Mouse (Mus musculus): Measurements from ENCODE around the gene Dync1li2. TPM values are rescaled to one million over a fixed set of nuclear protein-coding genes. Genes with fewer than 3 reads are reported as not detected.

Gene Dync1li2
- total and polyA plus RNA-seq, 2 experiments = 6.3 to 15.4 TPM

DNA sequence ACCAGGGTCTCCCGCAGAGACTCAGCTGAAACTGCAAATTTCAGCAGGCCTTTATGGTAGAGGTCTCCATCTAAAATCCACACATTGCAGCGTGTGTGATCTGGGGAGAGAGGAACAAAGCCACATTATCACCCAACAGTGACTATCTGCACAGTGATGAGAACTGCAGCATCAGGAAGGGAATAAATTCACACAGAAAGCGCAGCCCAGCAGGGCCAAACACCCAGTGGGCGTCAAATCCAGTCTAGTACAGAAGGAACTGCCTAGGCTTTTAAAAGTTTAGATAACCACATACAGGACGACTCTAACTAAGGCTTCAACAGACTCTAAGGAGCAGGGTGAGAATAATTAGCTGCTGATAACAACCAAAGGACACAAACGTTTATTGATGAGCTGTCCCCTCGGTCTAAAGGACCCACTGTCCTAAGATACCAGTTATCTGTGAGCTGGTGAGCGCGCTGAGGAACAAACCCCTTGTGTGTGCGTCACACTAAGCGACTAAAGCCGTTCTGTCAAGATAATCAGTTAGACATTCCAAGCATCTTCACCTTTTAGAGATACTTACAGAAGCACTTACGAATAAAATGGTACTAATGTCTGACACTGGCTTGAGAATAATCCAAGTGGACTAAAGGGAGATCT, 5.2 kb downstream of the Dync1li2 start:
- 92% methylated on average over 13 of the region's 13 CpGs for WGBS
- H3K9ac ChIP-seq (ENCODE audit: low read depth, low read length) = no peak overlapping the region
- no peak overlapping the region for H3K27ac ChIP-seq (replicated peaks; ENCODE audit: insufficient read depth, low read depth, low read length)
- TF ChIP-seq CTCF (IDR thresholded peaks at IDR 0.05; ENCODE audit: low read depth, low read length) = no peak
- no peak for TF ChIP-seq POLR2A (IDR thresholded peaks at IDR 0.05; ENCODE audit: extremely low read depth, insufficient read depth, low read length)
- peaks cover 32% of the 10 kb centered on the region for H3K36me3 ChIP-seq (ENCODE audit: control insufficient read depth, insufficient read depth, low read length)
- H3K4me3 ChIP-seq (ENCODE audit: insufficient read depth, low read depth, low read length) = no peak overlapping the region
- no peaks in the 10 kb centered on the region for H3K27me3 ChIP-seq (ENCODE audit: control insufficient read depth, insufficient read depth, low read length)
- H3K79me2 ChIP-seq (ENCODE audit: control insufficient read depth, insufficient read depth, low read length) = peaks cover 17% of the 10 kb centered on the region; the same call in 1 of the 2 replicates
- peaks cover 13% of the 10 kb centered on the region for H3K4me1 ChIP-seq (ENCODE audit: control insufficient read depth, insufficient read depth, low read length)
- no peak for DNase-seq (ENCODE audit: extremely low read depth, low read depth, low spot score)

DNA sequence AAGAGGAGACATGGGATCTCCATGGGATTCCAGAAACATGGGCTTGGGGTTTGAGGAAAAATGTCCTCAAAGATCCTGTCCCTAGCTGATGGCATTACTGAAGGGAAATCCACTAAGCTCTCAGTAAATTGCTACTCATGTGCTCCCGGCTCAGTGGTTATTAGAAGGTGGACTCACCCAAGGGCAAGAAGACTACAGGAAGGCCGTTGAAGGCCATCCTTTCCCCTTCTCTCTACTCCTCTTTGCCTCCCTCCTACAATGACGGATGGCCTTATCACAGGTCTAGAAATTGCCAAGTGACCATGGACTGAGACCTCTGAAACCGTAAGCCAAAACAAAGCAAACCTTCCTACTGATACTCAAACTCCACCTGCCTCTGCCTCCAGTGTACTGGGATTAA, 6.3 kb downstream of the Dync1li2 start:
- peaks cover 36% of the 10 kb centered on the region for H3K36me3 ChIP-seq (ENCODE audit: control insufficient read depth, insufficient read depth, low read length)
- H3K27ac ChIP-seq (replicated peaks; ENCODE audit: insufficient read depth, low read depth, low read length) = no peak overlapping the region
- peaks cover 8% of the 10 kb centered on the region for H3K4me1 ChIP-seq (ENCODE audit: control insufficient read depth, insufficient read depth, low read length)
- TF ChIP-seq CTCF (IDR thresholded peaks at IDR 0.05; ENCODE audit: low read depth, low read length) (no peak), POLR2A (IDR thresholded peaks at IDR 0.05; ENCODE audit: extremely low read depth, insufficient read depth, low read length) (no peak)
- 81% methylated on average over 4 of the region's 4 CpGs for WGBS
- no peak overlapping the region for H3K4me3 ChIP-seq (ENCODE audit: insufficient read depth, low read depth, low read length)
- no peak for DNase-seq (ENCODE audit: extremely low read depth, low read depth, low spot score)
- H3K79me2 ChIP-seq (ENCODE audit: control insufficient read depth, insufficient read depth, low read length) = peaks cover 7% of the 10 kb centered on the region; the same call in 1 of the 2 replicates
- no peaks in the 10 kb centered on the region for H3K27me3 ChIP-seq (ENCODE audit: control insufficient read depth, insufficient read depth, low read length)
- H3K9ac ChIP-seq (ENCODE audit: low read depth, low read length) = no peak overlapping the region

GRCm38 (mm10) chr8:104436038-104436437, 6.8 kb downstream of the Dync1li2 start:
- H3K79me2 ChIP-seq (ENCODE audit: control insufficient read depth, insufficient read depth, low read length) = peaks cover 3% of the 10 kb centered on the region; the same call in 1 of the 2 replicates
- H3K27me3 ChIP-seq (ENCODE audit: control insufficient read depth, insufficient read depth, low read length) = no peaks in the 10 kb centered on the region
- H3K27ac ChIP-seq (replicated peaks; ENCODE audit: insufficient read depth, low read depth, low read length) = no peak overlapping the region
- H3K9ac ChIP-seq (ENCODE audit: low read depth, low read length) = no peak overlapping the region
- DNase-seq (ENCODE audit: extremely low read depth, low read depth, low spot score) = peak; percentile 78
- H3K4me1 ChIP-seq (ENCODE audit: control insufficient read depth, insufficient read depth, low read length) = 0 out of 2 replicates have a peak, but pooled peaks cover 4% of the 10 kb centered on the region
- peaks cover 39% of the 10 kb centered on the region for H3K36me3 ChIP-seq (ENCODE audit: control insufficient read depth, insufficient read depth, low read length)
- no peak overlapping the region for H3K4me3 ChIP-seq (ENCODE audit: insufficient read depth, low read depth, low read length)
- 34% methylated on average over 12 of the region's 12 CpGs for WGBS
- TF ChIP-seq POLR2A (IDR thresholded peaks at IDR 0.05; ENCODE audit: extremely low read depth, insufficient read depth, low read length) (no peak), CTCF (IDR thresholded peaks at IDR 0.05; ENCODE audit: low read depth, low read length) (no peak)

DNA sequence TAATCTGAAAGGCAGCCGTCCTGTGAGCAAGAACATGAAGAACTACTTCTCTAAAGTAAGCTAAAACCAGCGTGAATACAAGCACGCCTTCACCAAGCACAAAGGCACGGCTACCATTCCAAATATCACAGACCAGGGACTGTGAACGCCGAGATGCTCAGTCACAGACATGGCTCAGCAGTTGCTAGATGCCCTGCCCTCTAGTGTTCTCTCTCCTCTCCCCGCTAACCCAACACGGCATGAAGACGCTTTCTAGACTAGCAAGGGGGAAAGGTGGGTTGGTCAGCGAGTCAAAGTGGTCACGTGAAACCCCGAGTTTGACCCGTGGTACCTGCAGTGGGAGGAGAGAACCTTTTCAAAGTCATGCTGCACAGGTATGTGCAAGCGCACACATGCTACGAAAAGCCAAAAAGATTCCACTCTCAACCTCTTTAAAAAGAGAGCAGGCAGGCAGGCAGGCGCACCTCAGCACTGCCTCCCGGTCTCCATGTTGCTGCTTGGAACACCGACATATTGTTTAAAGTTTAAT, 8.0 kb downstream of the Dync1li2 start:
- peaks cover 44% of the 10 kb centered on the region for H3K36me3 ChIP-seq (ENCODE audit: control insufficient read depth, insufficient read depth, low read length)
- TF ChIP-seq POLR2A (IDR thresholded peaks at IDR 0.05; ENCODE audit: extremely low read depth, insufficient read depth, low read length) = no peak
- no peak for TF ChIP-seq CTCF (IDR thresholded peaks at IDR 0.05; ENCODE audit: low read depth, low read length)
- H3K79me2 ChIP-seq (ENCODE audit: control insufficient read depth, insufficient read depth, low read length) = peaks cover 2% of the 10 kb centered on the region; the same call in 1 of the 2 replicates
- no peak overlapping the region for H3K4me3 ChIP-seq (ENCODE audit: insufficient read depth, low read depth, low read length)
- H3K27ac ChIP-seq (replicated peaks; ENCODE audit: insufficient read depth, low read depth, low read length) = no peak overlapping the region
- 92% methylated on average over 18 of the region's 18 CpGs for WGBS
- no peaks in the 10 kb centered on the region for H3K27me3 ChIP-seq (ENCODE audit: control insufficient read depth, insufficient read depth, low read length)
- H3K4me1 ChIP-seq (ENCODE audit: control insufficient read depth, insufficient read depth, low read length) = 0 out of 2 replicates have a peak, but pooled peaks cover 4% of the 10 kb centered on the region
- H3K9ac ChIP-seq (ENCODE audit: low read depth, low read length) = no peak overlapping the region
- no peak for DNase-seq (ENCODE audit: extremely low read depth, low read depth, low spot score)

DNA sequence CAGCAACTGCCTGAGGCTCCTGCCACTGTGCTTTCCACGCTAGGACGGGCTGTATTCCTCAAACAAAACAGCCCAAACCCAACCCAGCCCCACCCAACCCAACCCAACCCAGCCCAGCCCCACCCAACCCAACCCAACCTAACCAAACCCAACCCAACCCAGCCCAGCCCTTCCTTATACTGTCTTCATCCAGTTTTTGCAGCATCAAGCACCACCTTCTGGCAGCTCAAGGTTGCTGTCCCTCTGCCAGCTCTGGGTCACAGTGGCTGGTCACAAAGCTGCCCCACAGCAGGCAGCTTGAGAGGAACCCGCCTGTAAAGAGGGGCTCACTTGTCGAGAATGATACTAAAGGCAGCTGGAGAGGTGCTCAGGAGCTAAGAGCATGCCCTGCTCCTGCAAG, 8.6 kb downstream of the Dync1li2 start:
- Histone ChIP-seq H3K36me3 (ENCODE audit: control insufficient read depth, insufficient read depth, low read length) (peaks cover 43% of the 10 kb centered on the region), H3K9ac (ENCODE audit: low read depth, low read length) (no peak overlapping the region), H3K4me3 (ENCODE audit: insufficient read depth, low read depth, low read length) (no peak overlapping the region), H3K27me3 (ENCODE audit: control insufficient read depth, insufficient read depth, low read length) (no peaks in the 10 kb centered on the region), H3K27ac (replicated peaks; ENCODE audit: insufficient read depth, low read depth, low read length) (no peak overlapping the region), H3K79me2 (ENCODE audit: control insufficient read depth, insufficient read depth, low read length) (peaks cover 2% of the 10 kb centered on the region; the same call in 1 of the 2 replicates), H3K4me1 (ENCODE audit: control insufficient read depth, insufficient read depth, low read length) (0 out of 2 replicates have a peak, but pooled peaks cover 4% of the 10 kb centered on the region)
- TF ChIP-seq POLR2A (IDR thresholded peaks at IDR 0.05; ENCODE audit: extremely low read depth, insufficient read depth, low read length) (no peak), CTCF (IDR thresholded peaks at IDR 0.05; ENCODE audit: low read depth, low read length) (no peak)
- DNase-seq (ENCODE audit: extremely low read depth, low read depth, low spot score) = no peak
- WGBS = 93% methylated on average over 4 of the region's 4 CpGs
